Mouse (Mus musculus) limb, embryonic 13.5 days (tissue): ENCODE measurements around the gene Hoxa1. TPM values are rescaled to one million over a fixed set of nuclear protein-coding genes. Genes with fewer than 3 reads are reported as not detected.

Source experiments
- ATAC-seq: fragments of 200-750 bp; cut with Nextera tagmentation; 2 replicates; pipeline ENCODE4 v1.8.0; 2017; ENCODE audit warnings: low read depth, moderate number of reproducible peaks, moderate TSS enrichment; ENCODE audit not compliant: low FRiP score
- H3K27ac ChIP-seq: fragments of 300-500 bp; sonication (generic); 2 replicates; pipeline ENCODE4 v1.5.1; 2015; ENCODE audit warnings: inconsistent platforms, mild to moderate bottlenecking, moderate library complexity
- H3K27me3 ChIP-seq: fragments of 300-500 bp; sonication (generic); 2 replicates; pipeline ENCODE4 v1.6.1; 2015; ENCODE audit warnings: mild to moderate bottlenecking, inconsistent platforms
- H3K36me3 ChIP-seq: fragments of 300-500 bp; sonication (generic); 2 replicates; pipeline ENCODE4 v1.6.1; 2015; ENCODE audit warnings: inconsistent platforms, mild to moderate bottlenecking, moderate library complexity
- H3K4me1 ChIP-seq: fragments of 300-500 bp; sonication (generic); 2 replicates; pipeline ENCODE4 v1.6.1; 2015; ENCODE audit warnings: inconsistent platforms
- H3K4me2 ChIP-seq: fragments of 300-500 bp; sonication (generic); replicated peaks from 2 replicates; pipeline ENCODE4 v1.6.1; 2015; ENCODE audit warnings: inconsistent platforms, mild to moderate bottlenecking, moderate library complexity
- H3K4me3 ChIP-seq: fragments of 300-500 bp; sonication (generic); 2 replicates; pipeline ENCODE4 v1.5.1; 2015; ENCODE audit warnings: moderate library complexity, mild to moderate bottlenecking, inconsistent platforms
- H3K9ac ChIP-seq: fragments of 300-500 bp; sonication (generic); 2 replicates; pipeline ENCODE4 v1.6.1; 2015; ENCODE audit warnings: mild to moderate bottlenecking, inconsistent platforms
- H3K9me3 ChIP-seq: fragments of 300-500 bp; sonication (generic); 2 replicates; pipeline ENCODE4 v1.6.1; 2016; ENCODE audit warnings: inconsistent platforms
- WGBS: fragments of 180-500 bp; shearing (Covaris S2); methylation state at CpG from one replicate; pipeline ENCODE4 v1.1.7; 2015; 5-methylcytosine and 5-hydroxymethylcytosine counted together
- polyA plus RNA-seq: library from polyadenylated mRNA; unstranded; fragments of >200 nt; fragmentation: Nextera tagmentation; extraction: Ambion mirVana; gene quantifications from 2 replicates; pipeline ENCODE4 v1.2.1, GENCODE M21; 2015

The Hoxa1 gene
- polyA plus RNA-seq, 1 experiment from 2014 or later, result 1.1 TPM

GRCm38 (mm10) chr6:52168191-52169055 is 10.3 kb upstream of the Hoxa1 start:
- H3K4me2 ChIP-seq, result peak overlapping the region; percentile 42
- no peak overlapping the region for H3K27ac ChIP-seq
- H3K27me3 ChIP-seq, result peaks cover 83% of the 10 kb centered on the region
- H3K36me3 ChIP-seq, result peaks cover 18% of the 10 kb centered on the region
- 13% methylated on average over 42 of the region's 42 CpGs for WGBS
- no peak for ATAC-seq
- H3K4me1 ChIP-seq, result peaks cover 67% of the 10 kb centered on the region
- no peaks in the 10 kb centered on the region for H3K9me3 ChIP-seq
- H3K9ac ChIP-seq, result peak overlapping the region; percentile 25; the same call in 1 of the 2 replicates
- peak overlapping the region; percentile 19; the same call in 1 of the 2 replicates for H3K4me3 ChIP-seq

GRCm38 (mm10) chr6:52167736-52168161 is 9.6 kb upstream of the Hoxa1 start:
- H3K27me3 ChIP-seq, result peaks cover 90% of the 10 kb centered on the region
- no peak overlapping the region for H3K27ac ChIP-seq
- no peak for ATAC-seq
- no peak overlapping the region for H3K4me2 ChIP-seq
- no peaks in the 10 kb centered on the region for H3K9me3 ChIP-seq
- 30% methylated on average over 14 of the region's 14 CpGs for WGBS
- H3K36me3 ChIP-seq, result peaks cover 18% of the 10 kb centered on the region
- H3K4me1 ChIP-seq, result peaks cover 67% of the 10 kb centered on the region
- no peak overlapping the region for H3K9ac ChIP-seq
- no peak overlapping the region for H3K4me3 ChIP-seq

GRCm38 (mm10) chr6:52167176-52167575 is 9.1 kb upstream of the Hoxa1 start:
- no peak overlapping the region for H3K27ac ChIP-seq
- no peak for ATAC-seq
- no peak overlapping the region for H3K9ac ChIP-seq
- H3K36me3 ChIP-seq, result peaks cover 18% of the 10 kb centered on the region
- peaks cover 62% of the 10 kb centered on the region for H3K4me1 ChIP-seq
- H3K9me3 ChIP-seq, result no peaks in the 10 kb centered on the region
- H3K4me3 ChIP-seq, result no peak overlapping the region
- H3K4me2 ChIP-seq, result no peak overlapping the region
- peaks cover 91% of the 10 kb centered on the region for H3K27me3 ChIP-seq
- WGBS, result 53% methylated on average over 1 of the region's 1 CpGs

GRCm38 (mm10) chr6:52166431-52167077 is 8.4 kb upstream of the Hoxa1 start:
- WGBS, result 23% methylated on average over 4 of the region's 4 CpGs
- no peaks in the 10 kb centered on the region for H3K9me3 ChIP-seq
- peaks cover 55% of the 10 kb centered on the region for H3K4me1 ChIP-seq
- peaks cover 91% of the 10 kb centered on the region for H3K27me3 ChIP-seq
- peaks cover 17% of the 10 kb centered on the region for H3K36me3 ChIP-seq
- H3K4me2 ChIP-seq, result no peak overlapping the region
- H3K9ac ChIP-seq, result no peak overlapping the region
- no peak for ATAC-seq
- H3K4me3 ChIP-seq, result no peak overlapping the region
- no peak overlapping the region for H3K27ac ChIP-seq

GRCm38 (mm10) chr6:52165441-52166370 is 7.6 kb upstream of the Hoxa1 start:
- no peaks in the 10 kb centered on the region for H3K9me3 ChIP-seq
- H3K9ac ChIP-seq, result no peak overlapping the region; the same call in 1 of the 2 replicates
- H3K27me3 ChIP-seq, result peaks cover 90% of the 10 kb centered on the region
- peaks cover 10% of the 10 kb centered on the region for H3K36me3 ChIP-seq
- no peak for ATAC-seq
- H3K4me3 ChIP-seq, result peak overlapping the region; percentile 13
- no peak overlapping the region for H3K27ac ChIP-seq
- 7% methylated on average over 28 of the region's 28 CpGs for WGBS
- H3K4me2 ChIP-seq, result peak overlapping the region; percentile 62
- peaks cover 53% of the 10 kb centered on the region for H3K4me1 ChIP-seq

DNA sequence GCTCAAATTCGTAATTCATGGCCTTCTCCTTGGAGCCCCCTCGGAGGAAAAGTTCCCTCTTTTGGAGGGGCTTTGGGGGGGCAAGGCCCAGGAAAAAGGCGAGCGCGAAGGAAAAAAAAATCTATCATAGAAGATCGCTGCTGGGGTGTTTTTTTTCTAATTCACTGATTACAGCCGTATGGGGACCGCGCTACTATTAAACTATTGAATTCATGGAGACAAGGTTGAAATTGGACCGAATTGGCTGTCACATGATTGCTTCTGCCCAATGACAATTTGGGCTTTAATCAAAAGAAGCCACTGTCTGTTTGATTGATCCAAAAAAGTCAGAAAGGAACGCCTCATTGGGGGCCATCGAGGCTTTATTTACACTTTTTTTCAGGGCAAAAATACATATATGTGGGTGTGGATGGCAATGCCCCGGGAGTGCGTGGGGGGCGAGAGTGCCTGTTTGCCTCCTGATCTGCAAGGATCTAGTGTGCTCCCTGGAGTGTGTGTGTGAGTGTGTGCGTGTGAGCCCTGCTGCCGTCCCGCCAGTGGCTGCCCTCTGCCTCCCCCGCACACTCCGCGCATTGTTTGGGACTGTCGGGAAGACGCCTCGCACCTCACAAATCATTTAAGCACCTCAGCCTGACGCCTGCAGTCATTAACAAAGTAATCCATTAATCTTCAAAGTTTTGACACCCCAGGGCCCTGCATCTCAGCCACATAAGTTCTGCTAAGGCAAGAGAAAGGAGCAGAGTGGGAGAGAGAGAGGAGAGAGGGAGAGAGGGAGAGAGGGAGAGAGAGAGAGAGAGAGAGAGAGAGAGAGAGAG is 6.7 kb upstream of the Hoxa1 start, which contains the start of gene Hoxa2:
Hoxa2 (minus strand) TSS at position 206 of the 815 bp plus-strand sequence.
- Histone ChIP-seq H3K36me3 (peaks cover 1% of the 10 kb centered on the region), H3K27me3 (peaks cover 90% of the 10 kb centered on the region), H3K9ac (peak within 1 kb of the TSS; percentile 63)

GRCm38 (mm10) chr6:52164051-52164625 is 6.0 kb upstream of the Hoxa1 start:
- no peaks in the 10 kb centered on the region for H3K9me3 ChIP-seq
- H3K36me3 ChIP-seq, result no peaks in the 10 kb centered on the region
- no peak overlapping the region for H3K27ac ChIP-seq
- peak overlapping the region; percentile 36 for H3K4me3 ChIP-seq
- H3K9ac ChIP-seq, result peak overlapping the region; percentile 63; the same call in 1 of the 2 replicates
- peaks cover 90% of the 10 kb centered on the region for H3K27me3 ChIP-seq
- WGBS, result 2% methylated on average over 38 of the region's 39 CpGs
- ATAC-seq, result no peak
- H3K4me2 ChIP-seq, result peak overlapping the region; percentile 62
- H3K4me1 ChIP-seq, result peaks cover 58% of the 10 kb centered on the region

More for the DNA sequence above, 6.7 kb upstream of the Hoxa1 start, which contains the start of gene Hoxa2:
- no peak for ATAC-seq
- Histone ChIP-seq H3K9me3 (no peaks in the 10 kb centered on the region), H3K4me1 (peaks cover 53% of the 10 kb centered on the region), H3K27ac (no peak within 1 kb of the TSS), H3K4me2 (peak within 1 kb of the TSS; percentile 62), H3K4me3 (peak within 1 kb of the TSS; percentile 36)
- WGBS, result 1% methylated on average over 25 of the region's 25 CpGs

GRCm38 (mm10) chr6:52163366-52164031 is 5.4 kb upstream of the Hoxa1 start:
- 17% methylated on average over 17 of the region's 17 CpGs for WGBS
- peaks cover 90% of the 10 kb centered on the region for H3K27me3 ChIP-seq
- H3K4me1 ChIP-seq, result peaks cover 59% of the 10 kb centered on the region
- no peaks in the 10 kb centered on the region for H3K9me3 ChIP-seq
- no peaks in the 10 kb centered on the region for H3K36me3 ChIP-seq
- H3K27ac ChIP-seq, result no peak overlapping the region
- H3K9ac ChIP-seq, result no peak overlapping the region
- peak overlapping the region; percentile 36 for H3K4me3 ChIP-seq
- H3K4me2 ChIP-seq, result peak overlapping the region; percentile 62
- no peak for ATAC-seq

GRCm38 (mm10) chr6:52162611-52163365 is 4.7 kb upstream of the Hoxa1 start:
- H3K27me3 ChIP-seq, result peaks cover 87% of the 10 kb centered on the region
- WGBS, result 33% methylated on average over 14 of the region's 14 CpGs
- H3K27ac ChIP-seq, result no peak overlapping the region
- H3K9me3 ChIP-seq, result no peaks in the 10 kb centered on the region
- no peaks in the 10 kb centered on the region for H3K36me3 ChIP-seq
- H3K4me3 ChIP-seq, result peak overlapping the region; percentile 23
- H3K9ac ChIP-seq, result no peak overlapping the region
- H3K4me2 ChIP-seq, result peak overlapping the region; percentile 62
- ATAC-seq, result no peak
- peaks cover 59% of the 10 kb centered on the region for H3K4me1 ChIP-seq

GRCm38 (mm10) chr6:52162093-52162380 is 3.9 kb upstream of the Hoxa1 start:
- Histone ChIP-seq H3K27ac (no peak overlapping the region), H3K27me3 (peaks cover 87% of the 10 kb centered on the region), H3K9ac (no peak overlapping the region), H3K4me3 (no peak overlapping the region), H3K4me2 (no peak overlapping the region), H3K9me3 (no peaks in the 10 kb centered on the region), H3K36me3 (no peaks in the 10 kb centered on the region), H3K4me1 (peaks cover 63% of the 10 kb centered on the region)
- ATAC-seq, result no peak
- WGBS, result 37% methylated on average over 1 of the region's 1 CpGs
